In genomic region chr6:115136156-115136555, GRCm38 (mm10) we compare ENCODE assay signal across 27 mouse cellular contexts. TPM values are rescaled to one million over a fixed set of nuclear protein-coding genes. Genes with fewer than 3 reads are reported as not detected.
DNase-seq lines count a peak whose midpoint lies in the region; ATAC-seq and TF ChIP-seq lines count a peak whose summit lies in the region.
"Had no signal": no experiment of that assay in that cellular context is flagged by ENCODE, and none has a peak within 500 bp of the region (broad histone marks: within the 10 kb centered on the region; RNA-seq: fewer than 3 reads in every experiment).

No protein-coding gene starts in this region.

- H3K27me3 ChIP-seq in forebrain, embryonic 13.5 days = peaks cover 18% of the 10 kb centered on the region
- H3K27me3 ChIP-seq in forebrain, embryonic 11.5 days (ENCODE audit: control insufficient read depth, insufficient read depth, low read length) = peaks cover 6% of the 10 kb centered on the region; the same call in 1 of the 2 replicates
- H3K27me3 ChIP-seq in hindbrain, embryonic 14.5 days (ENCODE audit: control insufficient read depth, insufficient read depth, low read length) = no peaks in the 10 kb centered on the region
- H3K27me3 ChIP-seq in neural tube, embryonic 13.5 days = peaks cover 15% of the 10 kb centered on the region
- peaks cover 35% of the 10 kb centered on the region for H3K27me3 ChIP-seq in liver, postnatal 0 days (ENCODE audit: insufficient read depth, low read length)

- TF ChIP-seq EP300 in liver, postnatal 0 days (IDR thresholded peaks at IDR 0.05; ENCODE audit: low read depth) = no peak

- peaks cover 18% of the 10 kb centered on the region for H3K4me1 ChIP-seq in forebrain, embryonic 13.5 days
- peaks cover 4% of the 10 kb centered on the region; the same call in 1 of the 2 replicates for H3K4me1 ChIP-seq in forebrain, embryonic 11.5 days (replicated peaks; ENCODE audit: control insufficient read depth, insufficient read depth, low read length)
- 0 out of 2 replicates have a peak, but pooled peaks cover 4% of the 10 kb centered on the region for H3K4me1 ChIP-seq in hindbrain, embryonic 14.5 days (replicated peaks; ENCODE audit: control insufficient read depth, insufficient read depth, low read length)
- H3K4me1 ChIP-seq in neural tube, embryonic 13.5 days (replicated peaks) = peaks cover 24% of the 10 kb centered on the region; the same call in 1 of the 2 replicates
- H3K4me1 ChIP-seq in liver, postnatal 0 days (ENCODE audit: insufficient read depth) = peaks cover 6% of the 10 kb centered on the region; the same call in 1 of the 2 replicates

- peak overlapping the region; percentile 40 for H3K4me2 ChIP-seq in forebrain, embryonic 13.5 days
- no peak overlapping the region for H3K4me2 ChIP-seq in forebrain, embryonic 11.5 days (ENCODE audit: low read depth, low read length, severe bottlenecking)
- H3K4me2 ChIP-seq in hindbrain, embryonic 14.5 days (replicated peaks) = peak overlapping the region; percentile 58
- H3K4me2 ChIP-seq in neural tube, embryonic 13.5 days = peak overlapping the region; percentile 72
- no peak overlapping the region for H3K4me2 ChIP-seq in liver, postnatal 0 days (ENCODE audit: low read depth, low read length)
- H3K4me2 ChIP-seq: liver, embryonic 15.5 days had no signal

- H3K9me3 ChIP-seq in forebrain, embryonic 13.5 days (replicated peaks) = no peaks in the 10 kb centered on the region
- H3K9me3 ChIP-seq in forebrain, embryonic 11.5 days (ENCODE audit: control insufficient read depth, low read length) = no peaks in the 10 kb centered on the region
- no peaks in the 10 kb centered on the region for H3K9me3 ChIP-seq in hindbrain, embryonic 14.5 days (ENCODE audit: control insufficient read depth, low read length)
- H3K9me3 ChIP-seq in neural tube, embryonic 13.5 days = no peaks in the 10 kb centered on the region
- H3K9me3 ChIP-seq in liver, postnatal 0 days (ENCODE audit: low read length) = no peaks in the 10 kb centered on the region
- H3K9me3 ChIP-seq: embryonic facial prominence, embryonic 15.5 days; heart, embryonic 15.5 days; limb, embryonic 15.5 days; liver, embryonic 15.5 days had no signal

- TF ChIP-seq CTCF in left cerebral cortex, adult 2 months (IDR thresholded peaks at IDR 0.05) = no peak
- TF ChIP-seq CTCF in liver, postnatal 0 days (IDR thresholded peaks at IDR 0.05; ENCODE audit: low read depth) = no peak

- no peaks in the 10 kb centered on the region for H3K36me3 ChIP-seq in forebrain, embryonic 13.5 days (ENCODE audit: poor library complexity, severe bottlenecking)
- no peaks in the 10 kb centered on the region for H3K36me3 ChIP-seq in forebrain, embryonic 11.5 days (ENCODE audit: control insufficient read depth, insufficient read depth, low read length)
- no peaks in the 10 kb centered on the region for H3K36me3 ChIP-seq in hindbrain, embryonic 14.5 days (replicated peaks; ENCODE audit: control insufficient read depth, insufficient read depth)
- H3K36me3 ChIP-seq in neural tube, embryonic 13.5 days = no peaks in the 10 kb centered on the region
- no peaks in the 10 kb centered on the region for H3K36me3 ChIP-seq in liver, postnatal 0 days (replicated peaks; ENCODE audit: insufficient read depth, low read length)
- H3K36me3 ChIP-seq: embryonic facial prominence, embryonic 15.5 days; G1E; heart, embryonic 15.5 days; limb, embryonic 15.5 days; liver, embryonic 15.5 days had no signal

- 69% methylated on average over 8 of the region's 9 CpGs for WGBS in forebrain, embryonic 13.5 days
- WGBS in forebrain, embryonic 11.5 days = 75% methylated on average over 9 of the region's 9 CpGs
- 89% methylated on average over 7 of the region's 9 CpGs for WGBS in hindbrain, embryonic 14.5 days
- 77% methylated on average over 8 of the region's 9 CpGs for WGBS in neural tube, embryonic 13.5 days
- WGBS in liver, postnatal 0 days (ENCODE audit: insufficient replicate concordance) = 71% methylated on average over 9 of the region's 9 CpGs

- ATAC-seq in forebrain, embryonic 13.5 days = no peak
- ATAC-seq in forebrain, embryonic 11.5 days (replicated peaks; ENCODE audit: low FRiP score) = no peak
- no peak for ATAC-seq in hindbrain, embryonic 14.5 days (ENCODE audit: low FRiP score)
- no peak for ATAC-seq in neural tube, embryonic 13.5 days (ENCODE audit: low read depth)
- ATAC-seq in liver, postnatal 0 days = no peak
- ATAC-seq: activated CD4-positive, CD25-positive, alpha-beta regulatory T cell, adult 4 months; intestine, postnatal 0 days had no signal

- H3K9ac ChIP-seq in forebrain, embryonic 13.5 days = no peak overlapping the region
- H3K9ac ChIP-seq in forebrain, embryonic 11.5 days (ENCODE audit: low read length) = no peak overlapping the region
- no peak overlapping the region for H3K9ac ChIP-seq in hindbrain, embryonic 14.5 days
- 0 out of 2 replicates have a peak overlapping the region, but pooled peaks have one; percentile 43 for H3K9ac ChIP-seq in neural tube, embryonic 13.5 days
- H3K9ac ChIP-seq in liver, postnatal 0 days (replicated peaks) = no peak overlapping the region
- H3K9ac ChIP-seq: embryonic facial prominence, embryonic 15.5 days; heart, embryonic 15.5 days; limb, embryonic 15.5 days; liver, embryonic 15.5 days had no signal

- no peak for DNase-seq in forebrain, embryonic 11.5 days (ENCODE audit: low spot score)
- no peak for DNase-seq in left cerebral cortex, adult 2 months (ENCODE audit: extremely low spot score in 1 of 2, low spot score in 2 of 2)
- no peak for DNase-seq in left cerebral cortex, adult 9 months (ENCODE audit: low spot score in 2 of 2)
- DNase-seq in hindbrain, embryonic 14.5 days (ENCODE audit: low spot score) = no peak
- DNase-seq in liver, postnatal 0 days = no peak
- no peak for DNase-seq in ovary, adult 18-20 months (ENCODE audit: low spot score)
- DNase-seq: adrenal gland, postnatal 10 days; cerebellum, adult 11 months; gastrocnemius, adult 2 months; heart, adult 18-20 months; layer of hippocampus, postnatal 36 days; lung, postnatal 10 days; retina, postnatal 1 day had no signal

- 0 out of 2 replicates have a peak overlapping the region, but pooled peaks have one; percentile 15 for H3K4me3 ChIP-seq in forebrain, embryonic 13.5 days
- H3K4me3 ChIP-seq in forebrain, embryonic 11.5 days (ENCODE audit: low read depth, low read length) = no peak overlapping the region
- H3K4me3 ChIP-seq in left cerebral cortex, adult 2 months = peak overlapping the region; percentile 88
- H3K4me3 ChIP-seq in hindbrain, embryonic 14.5 days (replicated peaks; ENCODE audit: low read length) = peak overlapping the region; percentile 67
- peak overlapping the region; percentile 80 for H3K4me3 ChIP-seq in neural tube, embryonic 13.5 days
- no peak overlapping the region for H3K4me3 ChIP-seq in liver, postnatal 0 days (ENCODE audit: low read depth, low read length)
- H3K4me3 ChIP-seq: liver, embryonic 15.5 days had no signal

- H3K27ac ChIP-seq in forebrain, embryonic 13.5 days = no peak overlapping the region
- H3K27ac ChIP-seq in forebrain, embryonic 11.5 days (ENCODE audit: low read depth, low read length) = no peak overlapping the region
- H3K27ac ChIP-seq in left cerebral cortex, adult 2 months = peak overlapping the region; percentile 96; the same call in 1 of the 2 replicates
- H3K27ac ChIP-seq in hindbrain, embryonic 14.5 days = no peak overlapping the region
- no peak overlapping the region for H3K27ac ChIP-seq in neural tube, embryonic 13.5 days (replicated peaks)
- H3K27ac ChIP-seq in liver, postnatal 0 days (ENCODE audit: low read depth) = no peak overlapping the region
- H3K27ac ChIP-seq: embryonic facial prominence, embryonic 15.5 days; gastrocnemius, adult 2 months; heart, embryonic 15.5 days; kidney, postnatal 0 days; limb, embryonic 15.5 days; liver, embryonic 15.5 days had no signal

- intact Hi-C loops in left cerebral cortex, adult 2 months (cut with DNase I) = loop anchor here (10.0 kb wide), 1 partner anchor 89 kb away; the partner anchor contains the start of gene Gm17482

RNA-seq across cellular contexts. Expression of gene Syn2, which starts 1.5 kb away (rescaled TPM):
- polyA plus RNA-seq in forebrain, embryonic 13.5 days (2015; fragmentation: Nextera tagmentation; extraction: Ambion mirVana) = 15.6 and 18.3 TPM in 2 replicates
- polyA plus RNA-seq in forebrain, embryonic 11.5 days (2014; fragmentation: Nextera tagmentation; extraction: Ambion mirVana) = 1.7 TPM in 2 replicates
- total RNA-seq in left cerebral cortex, adult 2 months (2021) = 100 to 1,000 TPM; 445 to 453 TPM
- polyA plus RNA-seq in hindbrain, embryonic 14.5 days (2014; fragmentation: Nextera tagmentation; extraction: Ambion mirVana) = 65.1 and 90.7 TPM in 2 replicates
- polyA plus RNA-seq in neural tube, embryonic 13.5 days (2015; fragmentation: Nextera tagmentation; extraction: Ambion mirVana) = 33.7 and 33.8 TPM in 2 replicates
- 0.20 and 0.21 TPM in 2 replicates for polyA plus RNA-seq in liver, postnatal 0 days (2015; fragmentation: Nextera tagmentation; extraction: Ambion mirVana)
- total RNA-seq: hematopoietic stem cell, adult 5-6 weeks; megakaryocyte progenitor cell, adult 5-6 weeks; monocyte, adult 5-6 weeks; neutrophil, adult 5-6 weeks had no signal
- polyA plus RNA-seq: activated CD4-positive, CD25-positive, alpha-beta regulatory T cell, adult 4 months; G1E had no signal

Comparison
In these comparisons a context has a peak if more than half of its experiments do, and no peak if none do; other contexts are left out.
1. H3K4me2 ChIP-seq: peak in forebrain, embryonic 13.5 days (single experiment), hindbrain, embryonic 14.5 days (single experiment) and neural tube, embryonic 13.5 days (single experiment); none in forebrain, embryonic 11.5 days (single experiment) and liver, postnatal 0 days (single experiment).
2. H3K4me3 ChIP-seq: peak in forebrain, embryonic 13.5 days (single experiment), left cerebral cortex, adult 2 months (single experiment), hindbrain, embryonic 14.5 days (single experiment) and neural tube, embryonic 13.5 days (single experiment); none in forebrain, embryonic 11.5 days (single experiment) and liver, postnatal 0 days (single experiment).